Mouse (Mus musculus): ENCODE data around the gene Smad6. TPM values are rescaled to one million over a fixed set of nuclear protein-coding genes. Genes with fewer than 3 reads are reported as not detected.

Smad6 gene
- polyA plus RNA-seq, 1 experiment = 2.7 TPM

DNA sequence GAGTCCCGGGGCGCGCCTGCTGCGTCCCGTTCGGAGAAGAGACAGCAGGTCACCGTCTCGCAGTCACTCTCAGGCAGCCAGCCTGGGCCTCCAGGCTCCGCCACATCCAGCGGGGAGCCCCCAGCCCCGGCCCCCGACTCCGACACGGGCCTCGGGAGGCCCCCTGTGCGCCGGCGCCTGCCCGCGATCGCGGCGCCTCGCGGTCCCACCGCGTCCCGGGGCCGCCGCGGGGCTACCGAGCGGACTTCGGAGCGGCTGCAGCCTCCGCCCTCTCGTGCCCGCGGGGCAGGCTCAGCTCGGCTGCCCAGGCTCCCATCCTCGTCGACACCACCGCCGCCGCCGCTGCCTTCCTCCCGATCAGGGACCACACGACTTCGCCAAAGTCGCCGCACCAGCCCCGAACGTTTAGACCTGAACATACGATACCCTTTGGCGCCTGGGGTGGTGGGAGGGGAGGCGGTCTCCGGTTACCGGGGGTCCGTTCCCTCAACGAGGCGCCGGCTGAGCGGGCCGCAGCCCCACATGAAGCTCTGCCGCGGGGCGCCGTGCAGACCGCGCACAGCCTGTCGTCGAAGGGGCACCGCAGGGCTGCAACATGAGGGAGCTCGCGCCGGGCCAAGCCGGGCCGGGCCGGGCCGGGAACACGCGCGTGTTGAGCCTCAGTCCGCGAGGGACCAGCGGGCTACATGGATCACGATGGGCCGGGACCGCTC lies 1.1 kb downstream of the Smad6 start:
- TF ChIP-seq CTCF (IDR thresholded peaks at IDR 0.05; ENCODE audit: low read depth, low read length) = no peak
- no peak for TF ChIP-seq POLR2A (IDR thresholded peaks at IDR 0.05; ENCODE audit: insufficient read depth, low read length)
- TF ChIP-seq EP300 (IDR thresholded peaks at IDR 0.05; ENCODE audit: insufficient read depth, low read depth, low read length) = no peak
- H3K4me1 ChIP-seq (ENCODE audit: control insufficient read depth, insufficient read depth, low read length) = peaks cover 4% of the 10 kb centered on the region
- no peak overlapping the region for H3K27ac ChIP-seq (ENCODE audit: insufficient read depth, low read length)
- no peaks in the 10 kb centered on the region for H3K9me3 ChIP-seq (replicated peaks; ENCODE audit: control insufficient read depth, insufficient read depth, low read length, poor library complexity, severe bottlenecking)
- H3K9ac ChIP-seq (ENCODE audit: low read depth, poor library complexity, severe bottlenecking) = peak overlapping the region; percentile 90
- H3K36me3 ChIP-seq (ENCODE audit: control insufficient read depth, insufficient read depth, low read length, poor library complexity, severe bottlenecking) = no peaks in the 10 kb centered on the region
- H3K4me3 ChIP-seq (ENCODE audit: low read depth, low read length) = peak overlapping the region; percentile 54
- H3K27me3 ChIP-seq (ENCODE audit: control insufficient read depth, insufficient read depth, low read length, poor library complexity, severe bottlenecking) = peaks cover 14% of the 10 kb centered on the region

DNA sequence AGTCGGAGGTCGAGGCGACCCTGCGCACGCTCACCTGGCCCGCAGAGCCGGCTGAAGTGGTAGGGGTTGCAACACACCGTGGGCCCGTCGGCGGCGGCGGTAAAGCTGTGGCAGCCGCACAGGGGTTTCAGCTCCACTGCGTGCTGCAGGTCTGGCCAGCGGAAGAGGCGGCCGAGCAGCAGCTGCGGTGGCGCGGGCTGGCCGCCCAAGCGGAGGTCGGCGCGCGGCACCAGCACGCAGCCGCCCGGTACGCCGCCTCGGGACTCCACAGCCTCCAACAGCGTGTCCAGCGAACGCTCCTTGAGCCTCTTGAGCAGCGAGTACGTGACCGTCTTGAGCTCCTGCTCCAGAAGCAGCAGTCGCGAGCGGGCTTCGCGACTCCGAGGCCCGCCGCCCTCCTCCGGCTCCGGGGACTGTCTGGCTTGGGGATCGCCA lies 1.7 kb downstream of the Smad6 start:
- Histone ChIP-seq H3K4me3 (ENCODE audit: low read depth, low read length) (peak overlapping the region; percentile 54), H3K27ac (ENCODE audit: insufficient read depth, low read length) (no peak overlapping the region), H3K9me3 (replicated peaks; ENCODE audit: control insufficient read depth, insufficient read depth, low read length, poor library complexity, severe bottlenecking) (no peaks in the 10 kb centered on the region), H3K4me1 (ENCODE audit: control insufficient read depth, insufficient read depth, low read length) (peaks cover 4% of the 10 kb centered on the region), H3K9ac (ENCODE audit: low read depth, poor library complexity, severe bottlenecking) (peak overlapping the region; percentile 90), H3K36me3 (ENCODE audit: control insufficient read depth, insufficient read depth, low read length, poor library complexity, severe bottlenecking) (no peaks in the 10 kb centered on the region), H3K27me3 (ENCODE audit: control insufficient read depth, insufficient read depth, low read length, poor library complexity, severe bottlenecking) (peaks cover 14% of the 10 kb centered on the region)
- TF ChIP-seq CTCF (IDR thresholded peaks at IDR 0.05; ENCODE audit: low read depth, low read length) (no peak), EP300 (IDR thresholded peaks at IDR 0.05; ENCODE audit: insufficient read depth, low read depth, low read length) (no peak), POLR2A (IDR thresholded peaks at IDR 0.05; ENCODE audit: insufficient read depth, low read length) (no peak)

DNA sequence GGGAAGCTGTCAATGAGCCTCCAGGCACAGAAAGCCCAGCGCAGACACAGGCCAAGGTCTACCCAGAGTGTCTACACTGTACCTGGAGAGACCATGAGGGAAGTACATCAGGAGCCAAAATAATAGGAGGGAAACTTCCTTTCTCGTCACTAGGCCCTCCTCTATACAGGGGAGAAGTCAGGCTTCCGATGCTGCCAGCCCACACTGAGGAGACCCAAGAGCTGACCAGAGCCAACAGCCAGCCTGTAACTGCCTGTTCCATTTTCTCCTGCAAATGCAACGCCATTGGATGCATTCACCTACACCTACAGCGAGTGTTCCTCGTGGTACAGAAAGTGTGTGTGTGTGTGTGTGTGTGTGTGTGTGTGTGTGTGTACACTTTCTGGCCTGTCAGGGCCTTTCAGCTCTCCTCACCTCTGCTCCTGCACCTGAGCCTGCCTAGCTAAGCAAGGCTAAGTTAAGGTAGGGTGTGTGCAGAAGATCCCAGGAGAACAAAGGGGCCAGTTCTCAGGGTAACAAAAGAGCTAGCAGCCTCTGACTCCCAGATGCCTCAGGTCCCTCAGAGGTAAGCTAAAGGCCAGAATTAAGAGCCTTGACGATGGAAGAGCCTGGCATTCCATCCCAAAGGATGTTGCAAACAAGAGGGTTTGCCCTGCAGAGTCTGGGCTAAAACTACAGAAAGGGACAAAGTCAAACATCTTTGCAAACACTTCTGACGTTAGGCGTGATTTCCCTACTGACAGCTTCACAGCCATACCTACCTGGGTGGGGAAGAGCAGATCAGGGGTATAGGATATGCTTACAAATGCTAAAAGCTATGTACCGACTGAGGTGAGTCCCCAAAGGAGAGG lies 2.6 kb downstream of the Smad6 start:
- TF ChIP-seq CTCF (IDR thresholded peaks at IDR 0.05; ENCODE audit: low read depth, low read length) (no peak), EP300 (IDR thresholded peaks at IDR 0.05; ENCODE audit: insufficient read depth, low read depth, low read length) (no peak), POLR2A (IDR thresholded peaks at IDR 0.05; ENCODE audit: insufficient read depth, low read length) (no peak)
- H3K4me3 ChIP-seq (ENCODE audit: low read depth, low read length) = peak overlapping the region; percentile 54
- peaks cover 4% of the 10 kb centered on the region for H3K4me1 ChIP-seq (ENCODE audit: control insufficient read depth, insufficient read depth, low read length)
- 0 out of 2 replicates have a peak overlapping the region, but pooled peaks have one; percentile 90 for H3K9ac ChIP-seq (ENCODE audit: low read depth, poor library complexity, severe bottlenecking)
- no peaks in the 10 kb centered on the region for H3K36me3 ChIP-seq (ENCODE audit: control insufficient read depth, insufficient read depth, low read length, poor library complexity, severe bottlenecking)
- H3K9me3 ChIP-seq (replicated peaks; ENCODE audit: control insufficient read depth, insufficient read depth, low read length, poor library complexity, severe bottlenecking) = no peaks in the 10 kb centered on the region
- H3K27ac ChIP-seq (ENCODE audit: insufficient read depth, low read length) = no peak overlapping the region
- peaks cover 14% of the 10 kb centered on the region for H3K27me3 ChIP-seq (ENCODE audit: control insufficient read depth, insufficient read depth, low read length, poor library complexity, severe bottlenecking)

DNA sequence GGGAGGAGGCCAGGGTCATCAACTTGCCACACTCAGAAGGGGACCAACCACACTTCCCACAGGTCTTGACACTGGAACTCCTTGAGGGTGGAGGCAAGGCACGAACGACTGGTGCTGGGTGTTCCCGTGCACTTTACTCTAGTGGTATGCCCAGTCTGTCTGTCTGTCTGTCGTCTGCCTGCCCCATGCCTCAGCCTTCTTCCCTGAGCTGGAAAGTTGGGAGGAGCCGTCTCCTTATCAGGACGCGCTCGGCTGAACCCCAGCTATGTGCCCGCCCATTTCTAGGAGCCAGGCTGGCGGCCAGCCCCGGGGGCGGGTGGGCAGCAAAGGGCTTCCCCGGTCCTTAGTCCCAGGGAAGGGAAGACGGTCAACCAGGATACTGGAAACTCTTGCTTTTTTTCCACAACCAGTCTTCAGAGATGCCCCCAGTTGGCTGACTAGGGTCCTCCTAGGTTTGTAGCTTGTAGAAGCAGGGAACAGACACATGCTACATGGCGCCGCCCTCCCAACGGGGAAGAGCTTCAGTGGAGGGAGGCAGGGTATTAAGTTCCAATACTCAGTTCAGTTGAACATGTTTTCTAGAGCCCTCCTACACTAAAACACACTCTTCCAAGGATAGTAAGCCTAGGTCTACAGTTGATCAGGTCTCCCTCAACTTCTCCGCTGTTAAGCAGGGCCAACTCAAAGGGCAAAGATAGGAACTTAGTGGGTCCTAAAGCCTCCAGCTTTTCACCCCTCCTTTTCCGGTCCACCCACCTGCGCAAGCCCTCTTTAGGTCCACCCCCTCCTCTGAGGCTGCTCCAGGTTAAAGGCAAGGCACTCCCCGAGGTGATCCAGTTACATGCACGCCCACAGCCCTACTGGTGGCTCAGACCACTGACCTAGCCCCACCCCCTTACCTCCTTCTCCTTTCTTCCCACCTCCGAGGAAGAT lies 3.7 kb downstream of the Smad6 start:
- H3K4me1 ChIP-seq (ENCODE audit: control insufficient read depth, insufficient read depth, low read length) = peaks cover 3% of the 10 kb centered on the region
- H3K4me3 ChIP-seq (ENCODE audit: low read depth, low read length) = peak overlapping the region; percentile 48
- no peak for TF ChIP-seq POLR2A (IDR thresholded peaks at IDR 0.05; ENCODE audit: insufficient read depth, low read length)
- peak; percentile 60; the same call in 1 of the 2 replicates for TF ChIP-seq EP300 (IDR thresholded peaks at IDR 0.05; ENCODE audit: insufficient read depth, low read depth, low read length)
- TF ChIP-seq CTCF (IDR thresholded peaks at IDR 0.05; ENCODE audit: low read depth, low read length) = no peak
- H3K9me3 ChIP-seq (replicated peaks; ENCODE audit: control insufficient read depth, insufficient read depth, low read length, poor library complexity, severe bottlenecking) = no peaks in the 10 kb centered on the region
- peak overlapping the region; percentile 67 for H3K27ac ChIP-seq (ENCODE audit: insufficient read depth, low read length)
- peak overlapping the region; percentile 56 for H3K9ac ChIP-seq (ENCODE audit: low read depth, poor library complexity, severe bottlenecking)
- no peaks in the 10 kb centered on the region for H3K36me3 ChIP-seq (ENCODE audit: control insufficient read depth, insufficient read depth, low read length, poor library complexity, severe bottlenecking)
- peaks cover 14% of the 10 kb centered on the region for H3K27me3 ChIP-seq (ENCODE audit: control insufficient read depth, insufficient read depth, low read length, poor library complexity, severe bottlenecking)

- no peak overlapping the region for H3K27ac ChIP-seq (ENCODE audit: insufficient read depth, low read length)
Measured at GRCm38 (mm10) chr9:64016648-64017400, 5.0 kb downstream of the Smad6 start.

More at GRCm38 (mm10) chr9:64016648-64017400, 5.0 kb downstream of the Smad6 start:
- no peaks in the 10 kb centered on the region for H3K9me3 ChIP-seq (replicated peaks; ENCODE audit: control insufficient read depth, insufficient read depth, low read length, poor library complexity, severe bottlenecking)
- H3K36me3 ChIP-seq (ENCODE audit: control insufficient read depth, insufficient read depth, low read length, poor library complexity, severe bottlenecking) = no peaks in the 10 kb centered on the region
- H3K27me3 ChIP-seq (ENCODE audit: control insufficient read depth, insufficient read depth, low read length, poor library complexity, severe bottlenecking) = peaks cover 14% of the 10 kb centered on the region
- TF ChIP-seq CTCF (IDR thresholded peaks at IDR 0.05; ENCODE audit: low read depth, low read length) (no peak), POLR2A (IDR thresholded peaks at IDR 0.05; ENCODE audit: insufficient read depth, low read length) (no peak), EP300 (IDR thresholded peaks at IDR 0.05; ENCODE audit: insufficient read depth, low read depth, low read length) (no peak)
- peaks cover 3% of the 10 kb centered on the region for H3K4me1 ChIP-seq (ENCODE audit: control insufficient read depth, insufficient read depth, low read length)
- H3K9ac ChIP-seq (ENCODE audit: low read depth, poor library complexity, severe bottlenecking) = peak overlapping the region; percentile 64; the same call in 1 of the 2 replicates
- peak overlapping the region; percentile 34; the same call in 1 of the 2 replicates for H3K4me3 ChIP-seq (ENCODE audit: low read depth, low read length)
